Mouse (Mus musculus): ENCODE measurements around the gene Fnip1. TPM values are rescaled to one million over a fixed set of nuclear protein-coding genes. Genes with fewer than 3 reads are reported as not detected.

Gene Fnip1
- polyA plus RNA-seq, 1 experiment from 2014 or later: 8.5 TPM

- ATAC-seq: no peak
- WGBS: 39% methylated on average over 6 of the region's 6 CpGs
- H3K4me2 ChIP-seq (ENCODE audit: low read length): peak overlapping the region; percentile 19; the same call in 1 of the 2 replicates
These were observed 25.0 kb upstream of the Fnip1 start for GRCm38 (mm10) chr11:54413017-54413416.

GRCm38 (mm10) chr11:54423007-54423406 lies 15.0 kb upstream of the Fnip1 start:
- 80% methylated on average over 4 of the region's 4 CpGs for WGBS
- Histone ChIP-seq H3K9ac (ENCODE audit: low read depth, low read length) (no peak overlapping the region), H3K4me2 (ENCODE audit: low read length) (no peak overlapping the region), H3K4me1 (ENCODE audit: control insufficient read depth, insufficient read depth, low read depth, low read length) (no peaks in the 10 kb centered on the region), H3K36me3 (ENCODE audit: control insufficient read depth, insufficient read depth, low read length) (no peaks in the 10 kb centered on the region), H3K27me3 (replicated peaks; ENCODE audit: control insufficient read depth, insufficient read depth, low read length) (no peaks in the 10 kb centered on the region), H3K4me3 (ENCODE audit: low read length) (no peak overlapping the region), H3K27ac (ENCODE audit: low read depth, low read length) (no peak overlapping the region), H3K9me3 (ENCODE audit: control insufficient read depth, low read length) (no peaks in the 10 kb centered on the region)
- ATAC-seq: no peak

More at GRCm38 (mm10) chr11:54413017-54413416, 25.0 kb upstream of the Fnip1 start:
- no peaks in the 10 kb centered on the region for H3K9me3 ChIP-seq (ENCODE audit: control insufficient read depth, low read length)
- no peak overlapping the region for H3K9ac ChIP-seq (ENCODE audit: low read depth, low read length)
- H3K4me1 ChIP-seq (ENCODE audit: control insufficient read depth, insufficient read depth, low read depth, low read length): no peaks in the 10 kb centered on the region
- no peaks in the 10 kb centered on the region for H3K36me3 ChIP-seq (ENCODE audit: control insufficient read depth, insufficient read depth, low read length)
- no peaks in the 10 kb centered on the region for H3K27me3 ChIP-seq (replicated peaks; ENCODE audit: control insufficient read depth, insufficient read depth, low read length)
- no peak overlapping the region for H3K27ac ChIP-seq (ENCODE audit: low read depth, low read length)
- H3K4me3 ChIP-seq (ENCODE audit: low read length): no peak overlapping the region

- no peak for ATAC-seq
- no peak overlapping the region for H3K4me3 ChIP-seq (ENCODE audit: low read length)
- no peak overlapping the region for H3K27ac ChIP-seq (ENCODE audit: low read depth, low read length)
- 77% methylated on average over 5 of the region's 5 CpGs for WGBS
- no peaks in the 10 kb centered on the region for H3K27me3 ChIP-seq (replicated peaks; ENCODE audit: control insufficient read depth, insufficient read depth, low read length)
- no peaks in the 10 kb centered on the region for H3K4me1 ChIP-seq (ENCODE audit: control insufficient read depth, insufficient read depth, low read depth, low read length)
- H3K9ac ChIP-seq (ENCODE audit: low read depth, low read length): no peak overlapping the region
- H3K9me3 ChIP-seq (ENCODE audit: control insufficient read depth, low read length): no peaks in the 10 kb centered on the region
- no peaks in the 10 kb centered on the region for H3K36me3 ChIP-seq (ENCODE audit: control insufficient read depth, insufficient read depth, low read length)
- H3K4me2 ChIP-seq (ENCODE audit: low read length): no peak overlapping the region
These were observed 11.7 kb upstream of the Fnip1 start for GRCm38 (mm10) chr11:54426267-54426666.

- Histone ChIP-seq H3K27ac (ENCODE audit: low read depth, low read length) (no peak overlapping the region), H3K4me3 (ENCODE audit: low read length) (no peak overlapping the region)
- no peak for ATAC-seq
These were observed 10.9 kb upstream of the Fnip1 start for GRCm38 (mm10) chr11:54427138-54427537.

GRCm38 (mm10) chr11:54427695-54428352 lies 10.2 kb upstream of the Fnip1 start:
- ATAC-seq: no peak
- Histone ChIP-seq H3K4me1 (ENCODE audit: control insufficient read depth, insufficient read depth, low read depth, low read length) (no peaks in the 10 kb centered on the region), H3K36me3 (ENCODE audit: control insufficient read depth, insufficient read depth, low read length) (no peaks in the 10 kb centered on the region), H3K9ac (ENCODE audit: low read depth, low read length) (no peak overlapping the region), H3K27me3 (replicated peaks; ENCODE audit: control insufficient read depth, insufficient read depth, low read length) (no peaks in the 10 kb centered on the region), H3K9me3 (ENCODE audit: control insufficient read depth, low read length) (no peaks in the 10 kb centered on the region), H3K27ac (ENCODE audit: low read depth, low read length) (no peak overlapping the region), H3K4me3 (ENCODE audit: low read length) (no peak overlapping the region), H3K4me2 (ENCODE audit: low read length) (no peak overlapping the region)
- WGBS: 80% methylated on average over 12 of the region's 12 CpGs

More at GRCm38 (mm10) chr11:54427138-54427537, 10.9 kb upstream of the Fnip1 start:
- no peaks in the 10 kb centered on the region for H3K9me3 ChIP-seq (ENCODE audit: control insufficient read depth, low read length)
- no peak overlapping the region for H3K4me2 ChIP-seq (ENCODE audit: low read length)
- no peaks in the 10 kb centered on the region for H3K27me3 ChIP-seq (replicated peaks; ENCODE audit: control insufficient read depth, insufficient read depth, low read length)
- H3K9ac ChIP-seq (ENCODE audit: low read depth, low read length): no peak overlapping the region
- no peaks in the 10 kb centered on the region for H3K4me1 ChIP-seq (ENCODE audit: control insufficient read depth, insufficient read depth, low read depth, low read length)
- 71% methylated on average over 2 of the region's 2 CpGs for WGBS
- no peaks in the 10 kb centered on the region for H3K36me3 ChIP-seq (ENCODE audit: control insufficient read depth, insufficient read depth, low read length)

- Histone ChIP-seq H3K4me3 (ENCODE audit: low read length) (no peak overlapping the region), H3K4me2 (ENCODE audit: low read length) (no peak overlapping the region), H3K9me3 (ENCODE audit: control insufficient read depth, low read length) (no peaks in the 10 kb centered on the region), H3K27ac (ENCODE audit: low read depth, low read length) (no peak overlapping the region), H3K27me3 (replicated peaks; ENCODE audit: control insufficient read depth, insufficient read depth, low read length) (no peaks in the 10 kb centered on the region), H3K36me3 (ENCODE audit: control insufficient read depth, insufficient read depth, low read length) (no peaks in the 10 kb centered on the region), H3K4me1 (ENCODE audit: control insufficient read depth, insufficient read depth, low read depth, low read length) (no peaks in the 10 kb centered on the region), H3K9ac (ENCODE audit: low read depth, low read length) (no peak overlapping the region)
- 90% methylated on average over 2 of the region's 2 CpGs for WGBS
- no peak for ATAC-seq
These were observed 8.8 kb upstream of the Fnip1 start for GRCm38 (mm10) chr11:54429224-54429623.

- Histone ChIP-seq H3K9me3 (ENCODE audit: control insufficient read depth, low read length) (no peaks in the 10 kb centered on the region), H3K27me3 (replicated peaks; ENCODE audit: control insufficient read depth, insufficient read depth, low read length) (no peaks in the 10 kb centered on the region)
- ATAC-seq: no peak
These were observed 2.2 kb upstream of the Fnip1 start for GRCm38 (mm10) chr11:54435797-54436196.

GRCm38 (mm10) chr11:54437310-54437822 lies 633 bp upstream of the Fnip1 start:
- peak overlapping the region; percentile 97 for H3K4me3 ChIP-seq (ENCODE audit: low read length)
- no peaks in the 10 kb centered on the region for H3K9me3 ChIP-seq (ENCODE audit: control insufficient read depth, low read length)
- peaks cover 11% of the 10 kb centered on the region for H3K4me1 ChIP-seq (ENCODE audit: control insufficient read depth, insufficient read depth, low read depth, low read length)
- peak overlapping the region; percentile 70; the same call in 1 of the 2 replicates for H3K27ac ChIP-seq (ENCODE audit: low read depth, low read length)
- H3K27me3 ChIP-seq (replicated peaks; ENCODE audit: control insufficient read depth, insufficient read depth, low read length): no peaks in the 10 kb centered on the region
- H3K4me2 ChIP-seq (ENCODE audit: low read length): peak overlapping the region; percentile 49
- H3K9ac ChIP-seq (ENCODE audit: low read depth, low read length): peak overlapping the region; percentile 71
- 56% methylated on average over 8 of the region's 8 CpGs for WGBS
- ATAC-seq: no peak
- no peaks in the 10 kb centered on the region for H3K36me3 ChIP-seq (ENCODE audit: control insufficient read depth, insufficient read depth, low read length)

More at GRCm38 (mm10) chr11:54435797-54436196, 2.2 kb upstream of the Fnip1 start:
- Histone ChIP-seq H3K36me3 (ENCODE audit: control insufficient read depth, insufficient read depth, low read length) (no peaks in the 10 kb centered on the region), H3K4me2 (ENCODE audit: low read length) (no peak overlapping the region), H3K27ac (ENCODE audit: low read depth, low read length) (no peak overlapping the region), H3K9ac (ENCODE audit: low read depth, low read length) (no peak overlapping the region), H3K4me1 (ENCODE audit: control insufficient read depth, insufficient read depth, low read depth, low read length) (peaks cover 11% of the 10 kb centered on the region), H3K4me3 (ENCODE audit: low read length) (no peak overlapping the region)
- 94% methylated on average over 1 of the region's 1 CpGs for WGBS

- WGBS: under 1% methylated on average over 47 of the region's 47 CpGs
- Histone ChIP-seq H3K27ac (ENCODE audit: low read depth, low read length) (peak overlapping the region; percentile 87), H3K36me3 (ENCODE audit: control insufficient read depth, insufficient read depth, low read length) (no peaks in the 10 kb centered on the region), H3K27me3 (replicated peaks; ENCODE audit: control insufficient read depth, insufficient read depth, low read length) (no peaks in the 10 kb centered on the region), H3K4me1 (ENCODE audit: control insufficient read depth, insufficient read depth, low read depth, low read length) (peaks cover 11% of the 10 kb centered on the region), H3K4me2 (ENCODE audit: low read length) (peak overlapping the region; percentile 57), H3K9ac (ENCODE audit: low read depth, low read length) (peak overlapping the region; percentile 94), H3K9me3 (ENCODE audit: control insufficient read depth, low read length) (no peaks in the 10 kb centered on the region), H3K4me3 (ENCODE audit: low read length) (peak overlapping the region; percentile 97)
- ATAC-seq: no peak
These were observed 375 bp downstream of the Fnip1 start for GRCm38 (mm10) chr11:54438366-54438781.

All from hindbrain, embryonic 16.5 days (tissue).